Comparison of ENCODE assay signal across 12 mouse cellular contexts in genomic region chr15:27487059-27487458, GRCm38 (mm10). TPM values are rescaled to one million over a fixed set of nuclear protein-coding genes. Genes with fewer than 3 reads are reported as not detected.
A peak's percentile ranks its signal among the peaks of the same experiment; 100 is the strongest.
DNase-seq lines count a peak whose midpoint lies in the region; ATAC-seq and TF ChIP-seq lines count a peak whose summit lies in the region.
"Had no signal": no experiment of that assay in that cellular context is flagged by ENCODE, and none has a peak within 500 bp of the region (broad histone marks: within the 10 kb centered on the region; RNA-seq: fewer than 3 reads in every experiment).

No protein-coding gene starts in this region.

- WGBS in neural tube, embryonic 15.5 days: 47% methylated on average over 8 of the region's 8 CpGs

- 0 out of 2 replicates have a peak, but pooled peaks have one; percentile 11 for ATAC-seq in neural tube, embryonic 15.5 days (ENCODE audit: low FRiP score)

- no peaks in the 10 kb centered on the region for H3K36me3 ChIP-seq in neural tube, embryonic 15.5 days

- peaks cover 52% of the 10 kb centered on the region for H3K4me1 ChIP-seq in neural tube, embryonic 15.5 days

- intact Hi-C loops in gastrocnemius, adult 2 months (cut with DNase I): no loop called here
- intact Hi-C loops in gastrocnemius, postnatal 36 days (cut with DNase I): no loop called here
- intact Hi-C loops in left cerebral cortex, adult 2 months (cut with DNase I): no loop called here

- H3K4me2 ChIP-seq in neural tube, embryonic 15.5 days: no peak overlapping the region
- H3K4me2 ChIP-seq: midbrain, embryonic 11.5 days had no signal

- H3K9ac ChIP-seq in neural tube, embryonic 15.5 days (replicated peaks): no peak overlapping the region

- H3K9me3 ChIP-seq in neural tube, embryonic 15.5 days (replicated peaks): no peaks in the 10 kb centered on the region

- no peak for TF ChIP-seq CTCF in gastrocnemius, adult 2 months (IDR thresholded peaks at IDR 0.05)
- TF ChIP-seq CTCF in left cerebral cortex, adult 2 months (IDR thresholded peaks at IDR 0.05): no peak; the same call in 1 of the 2 replicates

- no peaks in the 10 kb centered on the region for H3K27me3 ChIP-seq in neural tube, embryonic 15.5 days (replicated peaks)

- H3K27ac ChIP-seq in gastrocnemius, adult 2 months: peak overlapping the region; percentile 84
- H3K27ac ChIP-seq in left cerebral cortex, adult 2 months: peak overlapping the region; percentile 53; the same call in 1 of the 2 replicates
- no peak overlapping the region for H3K27ac ChIP-seq in neural tube, embryonic 15.5 days (replicated peaks)
- H3K27ac ChIP-seq: kidney, postnatal 0 days had no signal

- DNase-seq in gastrocnemius, adult 2 months: peak; percentile 24
- no peak for DNase-seq in gastrocnemius, postnatal 36 days
- DNase-seq in left cerebral cortex, adult 2 months (ENCODE audit: extremely low spot score in 1 of 2, low spot score in 2 of 2): no peak
- no peak for DNase-seq in left cerebral cortex, adult 9 months (ENCODE audit: low spot score in 2 of 2)
- DNase-seq in thymus, postnatal 14 days: peak; percentile 32
- no peak for DNase-seq in thymus, postnatal 10 days (ENCODE audit: low spot score in 2 of 2)
- DNase-seq in adrenal gland, postnatal 4 days (ENCODE audit: low spot score in 2 of 2): no peak
- DNase-seq: gastrocnemius, postnatal 25 days; liver had no signal

- peak overlapping the region; percentile 47 for H3K4me3 ChIP-seq in gastrocnemius, adult 2 months
- no peak overlapping the region for H3K4me3 ChIP-seq in left cerebral cortex, adult 2 months
- no peak overlapping the region for H3K4me3 ChIP-seq in neural tube, embryonic 15.5 days (replicated peaks)

RNA-seq across cellular contexts. Expression of gene Ank, which starts 20.6 kb away (rescaled TPM):
- total RNA-seq in gastrocnemius, adult 2 months (2021): 100 to 1,000 TPM; 134 to 142 TPM
- total RNA-seq in gastrocnemius, postnatal 36 days (2021): 100 to 1,000 TPM; 107 to 112 TPM
- 100 to 1,000 TPM; 173 to 176 TPM for total RNA-seq in left cerebral cortex, adult 2 months (2021)
- 15.6 and 16.7 TPM in 2 replicates for polyA plus RNA-seq in neural tube, embryonic 15.5 days (2015; fragmentation: Nextera tagmentation; extraction: Ambion mirVana)
- 10 to 100 TPM; 26.8 to 27.9 TPM for total RNA-seq in adrenal gland, postnatal 4 days (2021)

Comparison
In these comparisons a context has a peak if more than half of its experiments do, and no peak if none do; other contexts are left out.
1. DNase-seq: peak in gastrocnemius, adult 2 months (single experiment) and thymus, postnatal 14 days (single experiment); none in gastrocnemius, postnatal 36 days (0 of 2), left cerebral cortex, adult 2 months (0 of 2), left cerebral cortex, adult 9 months (0 of 2), thymus, postnatal 10 days (0 of 2) and adrenal gland, postnatal 4 days (0 of 2).